Mouse (Mus musculus) intestine, embryonic 16.5 days (tissue): ENCODE measurements at regions not wholly inside any gene's neighbourhood (a gene's known extent, or its start where the extent isn't known, plus 50 kb on each side); places are given as distances from the start of the nearest gene placed in this dataset.

Source experiments
- ATAC-seq: fragments of 200-750 bp; cut with Nextera tagmentation; 2 replicates; pipeline ENCODE4 v1.8.0; 2017; ENCODE audit warnings: moderate TSS enrichment, moderate library complexity
- H3K27ac ChIP-seq: fragments of 300-500 bp; sonication (generic); 2 replicates; pipeline ENCODE4 v1.5.1; 2014; ENCODE audit warnings: mild to moderate bottlenecking, low read length
- H3K27me3 ChIP-seq: fragments of 300-500 bp; sonication (generic); replicated peaks from 2 replicates; pipeline ENCODE4 v1.6.1; 2014; ENCODE audit warnings: low read length, control low read depth, mixed read lengths; ENCODE audit not compliant: control insufficient read depth, insufficient read depth
- H3K36me3 ChIP-seq: fragments of 300-500 bp; sonication (generic); 2 replicates; pipeline ENCODE4 v1.6.1; 2014; ENCODE audit warnings: low read length, control low read depth; ENCODE audit not compliant: control insufficient read depth, insufficient read depth
- H3K4me1 ChIP-seq: fragments of 300-500 bp; sonication (generic); 2 replicates; pipeline ENCODE4 v1.6.1; 2014; ENCODE audit warnings: low read length, control low read depth, mixed read lengths; ENCODE audit not compliant: control insufficient read depth, insufficient read depth
- H3K4me2 ChIP-seq: fragments of 300-500 bp; sonication (generic); 2 replicates; pipeline ENCODE4 v1.6.1; 2014; ENCODE audit warnings: low read depth, low read length, control low read depth
- H3K4me3 ChIP-seq: fragments of 300-500 bp; sonication (generic); 2 replicates; pipeline ENCODE4 v1.5.1; 2014; ENCODE audit warnings: mild to moderate bottlenecking, low read length
- H3K9ac ChIP-seq: fragments of 300-500 bp; sonication (generic); 2 replicates; pipeline ENCODE4 v1.6.1; 2014; ENCODE audit warnings: low read depth, low read length
- H3K9me3 ChIP-seq: fragments of 300-500 bp; sonication (generic); 2 replicates; pipeline ENCODE4 v1.6.1; 2016; ENCODE audit warnings: low read length, control low read depth; ENCODE audit not compliant: control insufficient read depth
- WGBS: fragments of 180-500 bp; shearing (Covaris S2); extraction: QIAGEN DNeasy Blood & Tissue Kit; methylation state at CpG from one replicate; pipeline ENCODE4 v1.1.7; 2014; 5-methylcytosine and 5-hydroxymethylcytosine counted together

DNA sequence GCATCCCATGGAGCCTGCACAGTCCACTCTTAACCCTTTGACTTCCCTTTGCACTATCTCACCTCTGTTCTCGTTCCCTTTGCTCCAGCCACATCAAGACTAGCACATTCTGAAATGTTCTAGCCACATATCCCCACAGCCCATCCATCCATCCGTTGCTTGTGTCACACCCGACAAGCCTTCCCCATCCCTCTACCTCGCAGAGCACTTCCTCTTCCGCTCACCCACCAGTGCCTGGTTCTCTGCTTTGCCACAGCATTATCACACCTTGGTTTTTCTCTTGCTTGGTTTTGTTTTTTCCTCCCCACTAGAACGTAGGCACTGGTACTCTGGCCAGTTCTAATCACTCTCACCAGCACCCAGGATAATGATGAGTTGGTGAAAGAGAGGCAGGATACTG lies 61.5 kb upstream of the Eomes start:
- Histone ChIP-seq H3K4me1 (no peaks in the 10 kb centered on the region), H3K27ac (no peak overlapping the region), H3K9ac (no peak overlapping the region), H3K4me2 (no peak overlapping the region), H3K36me3 (no peaks in the 10 kb centered on the region), H3K4me3 (no peak overlapping the region), H3K9me3 (no peaks in the 10 kb centered on the region), H3K27me3 (no peaks in the 10 kb centered on the region)
- no peak for ATAC-seq
- 81% methylated on average over 6 of the region's 6 CpGs for WGBS

DNA sequence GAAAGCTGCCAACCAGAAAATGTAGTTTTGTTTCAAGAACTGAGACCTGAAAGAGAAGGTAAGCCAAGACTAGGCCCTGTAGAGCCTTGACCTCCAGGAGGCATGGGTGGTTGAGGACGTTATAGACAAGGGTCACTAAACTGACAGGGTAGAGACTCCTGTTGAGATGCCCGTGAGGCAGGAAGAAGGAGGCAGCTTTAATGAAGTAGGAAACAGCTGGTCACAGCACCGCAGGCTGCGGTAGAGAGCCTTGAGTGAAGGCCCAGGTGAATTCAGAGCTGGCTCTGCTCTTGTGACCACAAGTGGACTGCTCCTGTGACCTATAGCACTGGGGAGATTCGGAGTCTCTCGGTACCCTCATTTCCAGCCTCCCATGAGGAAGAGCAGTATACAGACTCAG lies 53.7 kb upstream of the Eomes start:
- Histone ChIP-seq H3K4me3 (no peak overlapping the region), H3K9ac (no peak overlapping the region), H3K4me1 (no peaks in the 10 kb centered on the region), H3K9me3 (no peaks in the 10 kb centered on the region), H3K27me3 (no peaks in the 10 kb centered on the region), H3K36me3 (no peaks in the 10 kb centered on the region), H3K27ac (no peak overlapping the region), H3K4me2 (no peak overlapping the region)
- 83% methylated on average over 6 of the region's 6 CpGs for WGBS
- ATAC-seq = no peak
